Mouse (Mus musculus) E14TG2a.4 (cell line): ENCODE measurements around the gene Synpo2.
A peak's percentile ranks its signal among the peaks of the same experiment; 100 is the strongest.

ENCODE experiments used
- H3K27me3 ChIP-seq: 2 replicates; pipeline ENCODE4 v1.6.1; 2014; ENCODE audit warnings: low read length, control low read depth; ENCODE audit not compliant: insufficient read depth
- H3K36me3 ChIP-seq: 2 replicates; pipeline ENCODE4 v1.6.1; 2014; ENCODE audit warnings: low read length, control low read depth; ENCODE audit not compliant: insufficient read depth
- H3K4me1 ChIP-seq: replicated peaks from 2 replicates; pipeline ENCODE4 v1.6.1; 2014; ENCODE audit warnings: low read depth, low read length, control low read depth
- H3K4me3 ChIP-seq: replicated peaks from 2 replicates; pipeline ENCODE4 v1.5.1; 2014; ENCODE audit warnings: mild to moderate bottlenecking, low read length
- H3K9me3 ChIP-seq: 2 replicates; pipeline ENCODE4 v1.6.1; 2014; ENCODE audit warnings: low read length, control low read depth
- CTCF ChIP-seq: conservative IDR thresholded peaks from 2 replicates; pipeline ENCODE4 v1.5.1; 2014; ENCODE audit warnings: low read length
- NANOG ChIP-seq: IDR thresholded peaks from 2 replicates; pipeline ENCODE4 v1.6.1; 2014; ENCODE audit warnings: borderline replicate concordance, low read length, mixed read lengths
- POU5F1 ChIP-seq: IDR thresholded peaks from 2 replicates; pipeline ENCODE4 v1.6.1; 2014; ENCODE audit warnings: low read length, borderline replicate concordance

The Synpo2 gene

GRCm38 (mm10) chr3:123235921-123236320 is at the start of gene Synpo2:
TSS of gene Synpo2 (minus strand) at chr3:123236149.
- Histone ChIP-seq H3K4me1 (peaks cover 17% of the 10 kb centered on the region), H3K36me3 (no peaks in the 10 kb centered on the region), H3K27me3 (peaks cover 17% of the 10 kb centered on the region), H3K9me3 (peaks cover 28% of the 10 kb centered on the region), H3K4me3 (peak within 1 kb of the TSS; percentile 75)
- TF ChIP-seq POU5F1 (no peak), NANOG (no peak)

GRCm38 (mm10) chr3:123285649-123286048 is 49.7 kb upstream of the Synpo2 start:
- TF ChIP-seq CTCF: no peak
- TF ChIP-seq NANOG: no peak
- no peak for TF ChIP-seq POU5F1
- Histone ChIP-seq H3K36me3 (peaks cover 22% of the 10 kb centered on the region), H3K4me3 (no peak overlapping the region), H3K4me1 (peaks cover 10% of the 10 kb centered on the region; the same call in 1 of the 2 replicates), H3K27me3 (no peaks in the 10 kb centered on the region), H3K9me3 (no peaks in the 10 kb centered on the region)

- TF ChIP-seq POU5F1 (no peak), NANOG (no peak), CTCF (no peak)
- Histone ChIP-seq H3K9me3 (no peaks in the 10 kb centered on the region), H3K4me1 (0 out of 2 replicates have a peak, but pooled peaks cover 5% of the 10 kb centered on the region), H3K27me3 (no peaks in the 10 kb centered on the region), H3K36me3 (peaks cover 23% of the 10 kb centered on the region), H3K4me3 (no peak overlapping the region)
Measured at GRCm38 (mm10) chr3:123284284-123284683, 48.3 kb upstream of the Synpo2 start.

GRCm38 (mm10) chr3:123282866-123283615 is 47.1 kb upstream of the Synpo2 start:
- H3K27me3 ChIP-seq: no peaks in the 10 kb centered on the region

GRCm38 (mm10) chr3:123267741-123268201 is 31.8 kb upstream of the Synpo2 start:
- peak overlapping the region; percentile 90 for H3K4me3 ChIP-seq
- TF ChIP-seq POU5F1 (no peak), CTCF (no peak), NANOG (no peak)
- no peaks in the 10 kb centered on the region for H3K9me3 ChIP-seq
- peaks cover 30% of the 10 kb centered on the region for H3K4me1 ChIP-seq
- H3K27me3 ChIP-seq: peaks cover 17% of the 10 kb centered on the region
- H3K36me3 ChIP-seq: peaks cover 28% of the 10 kb centered on the region

More at GRCm38 (mm10) chr3:123282866-123283615, 47.1 kb upstream of the Synpo2 start:
- H3K9me3 ChIP-seq: no peaks in the 10 kb centered on the region
- H3K4me3 ChIP-seq: no peak overlapping the region
- TF ChIP-seq NANOG (no peak), POU5F1 (no peak), CTCF (no peak)
- H3K4me1 ChIP-seq: no peaks in the 10 kb centered on the region
- H3K36me3 ChIP-seq: peaks cover 26% of the 10 kb centered on the region

- Histone ChIP-seq H3K9me3 (no peaks in the 10 kb centered on the region), H3K4me1 (peaks cover 30% of the 10 kb centered on the region), H3K36me3 (peaks cover 24% of the 10 kb centered on the region), H3K27me3 (peaks cover 17% of the 10 kb centered on the region), H3K4me3 (peak within 1 kb of the TSS; percentile 90)
- TF ChIP-seq POU5F1 (no peak), NANOG (no peak), CTCF (no peak)
Measured at GRCm38 (mm10) chr3:123266753-123267651, 31.1 kb upstream of the Synpo2 start, which contains the start of gene Sec24d. TSS of gene Sec24d (plus strand) at chr3:123267455.

GRCm38 (mm10) chr3:123264706-123265105 is 28.8 kb upstream of the Synpo2 start:
- H3K27me3 ChIP-seq: peaks cover 17% of the 10 kb centered on the region
- H3K4me3 ChIP-seq: peak overlapping the region; percentile 82
- peaks cover 3% of the 10 kb centered on the region for H3K36me3 ChIP-seq
- H3K4me1 ChIP-seq: peaks cover 32% of the 10 kb centered on the region
- TF ChIP-seq CTCF: no peak
- no peak for TF ChIP-seq NANOG
- 0 out of 2 replicates have a peak, but pooled peaks have one; percentile 29 for TF ChIP-seq POU5F1
- H3K9me3 ChIP-seq: no peaks in the 10 kb centered on the region

GRCm38 (mm10) chr3:123258709-123259108 is 22.8 kb upstream of the Synpo2 start:
- TF ChIP-seq NANOG (no peak), CTCF (no peak), POU5F1 (no peak)
- Histone ChIP-seq H3K4me1 (peaks cover 28% of the 10 kb centered on the region), H3K9me3 (peaks cover 5% of the 10 kb centered on the region; the same call in 1 of the 2 replicates), H3K4me3 (no peak overlapping the region), H3K27me3 (no peaks in the 10 kb centered on the region), H3K36me3 (no peaks in the 10 kb centered on the region)
